Mouse (Mus musculus): ENCODE measurements around the gene Zp3r.
"Not testable (repeated sequence)": the region's sequence is repeated elsewhere in the genome, so short reads cannot be mapped to it uniquely, and the experiment has no call there.

Gene Zp3r

GRCm38 (mm10) chr1:130629521-130629920 is at the start of gene Zp3r:
TSS of gene Zp3r (minus strand) at chr1:130629621.
- no peak for DNase-seq (ENCODE audit: low read depth)

- DNase-seq (ENCODE audit: low read depth): no peak
These were observed 49.1 kb upstream of the Zp3r start for GRCm38 (mm10) chr1:130678551-130678950.

- not testable (repeated sequence) for DNase-seq (ENCODE audit: low read depth)
These were observed 34.2 kb upstream of the Zp3r start for GRCm38 (mm10) chr1:130663576-130663975.

- DNase-seq (ENCODE audit: low read depth): no peak
These were observed 32.0 kb upstream of the Zp3r start, which contains the start of gene C4bp for GRCm38 (mm10) chr1:130661454-130661853. TSS of gene C4bp (minus strand) at chr1:130661632.

- DNase-seq (ENCODE audit: low read depth): not testable (repeated sequence)
These were observed 30.2 kb upstream of the Zp3r start for GRCm38 (mm10) chr1:130659641-130660040.

GRCm38 (mm10) chr1:130644103-130644502 is 14.7 kb upstream of the Zp3r start:
- no peak for DNase-seq (ENCODE audit: low read depth)

GRCm38 (mm10) chr1:130640967-130641366 is 11.5 kb upstream of the Zp3r start:
- no peak for DNase-seq (ENCODE audit: low read depth)

GRCm38 (mm10) chr1:130633761-130634410 is 4.5 kb upstream of the Zp3r start:
- DNase-seq (ENCODE audit: low read depth): peak; percentile 87

GRCm38 (mm10) chr1:130633316-130633715 is 3.9 kb upstream of the Zp3r start:
- DNase-seq (ENCODE audit: low read depth): no peak

- no peak for DNase-seq (ENCODE audit: low read depth)
These were observed 33.1 kb downstream of the Zp3r start for GRCm38 (mm10) chr1:130596291-130596690.

- DNase-seq (ENCODE audit: low read depth): no peak
These were observed 40.8 kb downstream of the Zp3r start for GRCm38 (mm10) chr1:130588659-130589058.

- DNase-seq (ENCODE audit: low read depth): no peak
These were observed 53.0 kb downstream of the Zp3r start for GRCm38 (mm10) chr1:130576389-130576788.

GRCm38 (mm10) chr1:130575962-130576361 is 53.5 kb downstream of the Zp3r start:
- peak; percentile 64 for DNase-seq (ENCODE audit: low read depth)

- peak; percentile 24 for DNase-seq (ENCODE audit: low read depth)
These were observed 77.8 kb downstream of the Zp3r start for GRCm38 (mm10) chr1:130551407-130552249.

- peak; percentile 61 for DNase-seq (ENCODE audit: low read depth)
These were observed 78.9 kb downstream of the Zp3r start for GRCm38 (mm10) chr1:130550242-130551167.

- peak; percentile 26 for DNase-seq (ENCODE audit: low read depth)
These were observed 79.7 kb downstream of the Zp3r start for GRCm38 (mm10) chr1:130549698-130550097.

- peak; percentile 60 for DNase-seq (ENCODE audit: low read depth)
These were observed 80.3 kb downstream of the Zp3r start for GRCm38 (mm10) chr1:130549160-130549559.

GRCm38 (mm10) chr1:130547674-130548429 is 81.6 kb downstream of the Zp3r start:
- DNase-seq (ENCODE audit: low read depth): peak; percentile 82
